Mouse (Mus musculus): ENCODE measurements around the gene Cdh5. TPM values are rescaled to one million over a fixed set of nuclear protein-coding genes. Genes with fewer than 3 reads are reported as not detected.
A peak's percentile ranks its signal among the peaks of the same experiment; 100 is the strongest.
"Not testable (repeated sequence)": the region's sequence is repeated elsewhere in the genome, so short reads cannot be mapped to it uniquely, and the experiment has no call there.

Cdh5 gene
- polyA plus RNA-seq, 1 experiment from 2014 or later, result 30.2 TPM

- Histone ChIP-seq H3K36me3 (ENCODE audit: control insufficient read depth, insufficient read depth, low read length) (no peaks in the 10 kb centered on the region), H3K4me2 (replicated peaks; ENCODE audit: low read depth, low read length) (no peak overlapping the region), H3K9me3 (ENCODE audit: control insufficient read depth, low read depth, low read length) (no peaks in the 10 kb centered on the region), H3K27ac (ENCODE audit: low read length) (no peak overlapping the region), H3K4me3 (ENCODE audit: low read depth, low read length) (no peak overlapping the region), H3K4me1 (ENCODE audit: control insufficient read depth, insufficient read depth, low read length) (no peaks in the 10 kb centered on the region), H3K9ac (replicated peaks; ENCODE audit: low read depth, low read length) (no peak overlapping the region), H3K27me3 (ENCODE audit: control insufficient read depth, insufficient read depth, low read length) (no peaks in the 10 kb centered on the region)
- WGBS, result 55% methylated on average over 20 of the region's 20 CpGs
- ATAC-seq (ENCODE audit: insufficient number of reproducible peaks, insufficient read depth, low FRiP score, low read depth), result no peak
These were observed 1.9 kb upstream of the Cdh5 start for GRCm38 (mm10) chr8:104099347-104100099.

- ATAC-seq (ENCODE audit: insufficient number of reproducible peaks, insufficient read depth, low FRiP score, low read depth); H3K27me3 ChIP-seq (ENCODE audit: control insufficient read depth, insufficient read depth, low read length); H3K9me3 ChIP-seq (ENCODE audit: control insufficient read depth, low read depth, low read length); H3K4me2 ChIP-seq (replicated peaks; ENCODE audit: low read depth, low read length); H3K9ac ChIP-seq (replicated peaks; ENCODE audit: low read depth, low read length); H3K4me3 ChIP-seq (ENCODE audit: low read depth, low read length); H3K36me3 ChIP-seq (ENCODE audit: control insufficient read depth, insufficient read depth, low read length); H3K4me1 ChIP-seq (ENCODE audit: control insufficient read depth, insufficient read depth, low read length); H3K27ac ChIP-seq (ENCODE audit: low read length): not testable (repeated sequence)
- 94% methylated on average over 6 of the region's 6 CpGs for WGBS
These were observed 701 bp upstream of the Cdh5 start for GRCm38 (mm10) chr8:104100724-104101123.

GRCm38 (mm10) chr8:104103462-104103861, 2.0 kb downstream of the Cdh5 start:
- Histone ChIP-seq H3K9me3 (ENCODE audit: control insufficient read depth, low read depth, low read length) (no peaks in the 10 kb centered on the region), H3K9ac (replicated peaks; ENCODE audit: low read depth, low read length) (no peak overlapping the region), H3K4me3 (ENCODE audit: low read depth, low read length) (no peak overlapping the region), H3K27me3 (ENCODE audit: control insufficient read depth, insufficient read depth, low read length) (no peaks in the 10 kb centered on the region), H3K36me3 (ENCODE audit: control insufficient read depth, insufficient read depth, low read length) (no peaks in the 10 kb centered on the region), H3K4me2 (replicated peaks; ENCODE audit: low read depth, low read length) (no peak overlapping the region), H3K27ac (ENCODE audit: low read length) (no peak overlapping the region), H3K4me1 (ENCODE audit: control insufficient read depth, insufficient read depth, low read length) (0 out of 2 replicates have a peak, but pooled peaks cover 4% of the 10 kb centered on the region)
- no peak for ATAC-seq (ENCODE audit: insufficient number of reproducible peaks, insufficient read depth, low FRiP score, low read depth)
- 59% methylated on average over 7 of the region's 7 CpGs for WGBS

GRCm38 (mm10) chr8:104105768-104106167, 4.3 kb downstream of the Cdh5 start:
- Histone ChIP-seq H3K36me3 (ENCODE audit: control insufficient read depth, insufficient read depth, low read length) (no peaks in the 10 kb centered on the region), H3K9ac (replicated peaks; ENCODE audit: low read depth, low read length) (no peak overlapping the region), H3K27ac (ENCODE audit: low read length) (no peak overlapping the region), H3K4me2 (replicated peaks; ENCODE audit: low read depth, low read length) (no peak overlapping the region), H3K4me1 (ENCODE audit: control insufficient read depth, insufficient read depth, low read length) (0 out of 2 replicates have a peak, but pooled peaks cover 4% of the 10 kb centered on the region), H3K4me3 (ENCODE audit: low read depth, low read length) (no peak overlapping the region), H3K27me3 (ENCODE audit: control insufficient read depth, insufficient read depth, low read length) (no peaks in the 10 kb centered on the region), H3K9me3 (ENCODE audit: control insufficient read depth, low read depth, low read length) (no peaks in the 10 kb centered on the region)
- 58% methylated on average over 6 of the region's 6 CpGs for WGBS
- 0 out of 2 replicates have a peak, but pooled peaks have one; percentile 39 for ATAC-seq (ENCODE audit: insufficient number of reproducible peaks, insufficient read depth, low FRiP score, low read depth)

- WGBS, result 82% methylated on average over 7 of the region's 7 CpGs
- Histone ChIP-seq H3K36me3 (ENCODE audit: control insufficient read depth, insufficient read depth, low read length) (no peaks in the 10 kb centered on the region), H3K4me2 (replicated peaks; ENCODE audit: low read depth, low read length) (no peak overlapping the region), H3K9me3 (ENCODE audit: control insufficient read depth, low read depth, low read length) (no peaks in the 10 kb centered on the region), H3K4me1 (ENCODE audit: control insufficient read depth, insufficient read depth, low read length) (0 out of 2 replicates have a peak, but pooled peaks cover 4% of the 10 kb centered on the region), H3K9ac (replicated peaks; ENCODE audit: low read depth, low read length) (no peak overlapping the region), H3K27me3 (ENCODE audit: control insufficient read depth, insufficient read depth, low read length) (no peaks in the 10 kb centered on the region), H3K4me3 (ENCODE audit: low read depth, low read length) (no peak overlapping the region), H3K27ac (ENCODE audit: low read length) (no peak overlapping the region)
- no peak for ATAC-seq (ENCODE audit: insufficient number of reproducible peaks, insufficient read depth, low FRiP score, low read depth)
These were observed 5.0 kb downstream of the Cdh5 start for GRCm38 (mm10) chr8:104106276-104106946.

- no peak overlapping the region for H3K9ac ChIP-seq (replicated peaks; ENCODE audit: low read depth, low read length)
- H3K36me3 ChIP-seq (ENCODE audit: control insufficient read depth, insufficient read depth, low read length), result no peaks in the 10 kb centered on the region
- no peak overlapping the region for H3K4me3 ChIP-seq (ENCODE audit: low read depth, low read length)
- no peaks in the 10 kb centered on the region for H3K27me3 ChIP-seq (ENCODE audit: control insufficient read depth, insufficient read depth, low read length)
- no peaks in the 10 kb centered on the region for H3K9me3 ChIP-seq (ENCODE audit: control insufficient read depth, low read depth, low read length)
- ATAC-seq (ENCODE audit: insufficient number of reproducible peaks, insufficient read depth, low FRiP score, low read depth), result no peak
- no peak overlapping the region for H3K27ac ChIP-seq (ENCODE audit: low read length)
- no peak overlapping the region for H3K4me2 ChIP-seq (replicated peaks; ENCODE audit: low read depth, low read length)
- 0 out of 2 replicates have a peak, but pooled peaks cover 4% of the 10 kb centered on the region for H3K4me1 ChIP-seq (ENCODE audit: control insufficient read depth, insufficient read depth, low read length)
These were observed 5.7 kb downstream of the Cdh5 start for GRCm38 (mm10) chr8:104107111-104107510.

- Histone ChIP-seq H3K4me2 (replicated peaks; ENCODE audit: low read depth, low read length) (no peak overlapping the region), H3K4me1 (ENCODE audit: control insufficient read depth, insufficient read depth, low read length) (0 out of 2 replicates have a peak, but pooled peaks cover 4% of the 10 kb centered on the region), H3K36me3 (ENCODE audit: control insufficient read depth, insufficient read depth, low read length) (no peaks in the 10 kb centered on the region), H3K27me3 (ENCODE audit: control insufficient read depth, insufficient read depth, low read length) (no peaks in the 10 kb centered on the region), H3K9ac (replicated peaks; ENCODE audit: low read depth, low read length) (no peak overlapping the region), H3K9me3 (ENCODE audit: control insufficient read depth, low read depth, low read length) (no peaks in the 10 kb centered on the region), H3K27ac (ENCODE audit: low read length) (no peak overlapping the region), H3K4me3 (ENCODE audit: low read depth, low read length) (no peak overlapping the region)
- ATAC-seq (ENCODE audit: insufficient number of reproducible peaks, insufficient read depth, low FRiP score, low read depth), result peak; percentile 37; the same call in 1 of the 2 replicates
- 34% methylated on average over 5 of the region's 5 CpGs for WGBS
These were observed 6.6 kb downstream of the Cdh5 start for GRCm38 (mm10) chr8:104108048-104108447.

- Histone ChIP-seq H3K9me3 (ENCODE audit: control insufficient read depth, low read depth, low read length) (no peaks in the 10 kb centered on the region), H3K9ac (replicated peaks; ENCODE audit: low read depth, low read length) (no peak overlapping the region), H3K4me1 (ENCODE audit: control insufficient read depth, insufficient read depth, low read length) (0 out of 2 replicates have a peak, but pooled peaks cover 4% of the 10 kb centered on the region), H3K27me3 (ENCODE audit: control insufficient read depth, insufficient read depth, low read length) (no peaks in the 10 kb centered on the region), H3K27ac (ENCODE audit: low read length) (no peak overlapping the region), H3K4me3 (ENCODE audit: low read depth, low read length) (no peak overlapping the region), H3K36me3 (ENCODE audit: control insufficient read depth, insufficient read depth, low read length) (no peaks in the 10 kb centered on the region), H3K4me2 (replicated peaks; ENCODE audit: low read depth, low read length) (no peak overlapping the region)
- no peak for ATAC-seq (ENCODE audit: insufficient number of reproducible peaks, insufficient read depth, low FRiP score, low read depth)
- WGBS, result 77% methylated on average over 10 of the region's 10 CpGs
These were observed 9.2 kb downstream of the Cdh5 start for GRCm38 (mm10) chr8:104110498-104111134.
